ENCODE assay signal across 14 mouse cellular contexts in the genomic region with DNA sequence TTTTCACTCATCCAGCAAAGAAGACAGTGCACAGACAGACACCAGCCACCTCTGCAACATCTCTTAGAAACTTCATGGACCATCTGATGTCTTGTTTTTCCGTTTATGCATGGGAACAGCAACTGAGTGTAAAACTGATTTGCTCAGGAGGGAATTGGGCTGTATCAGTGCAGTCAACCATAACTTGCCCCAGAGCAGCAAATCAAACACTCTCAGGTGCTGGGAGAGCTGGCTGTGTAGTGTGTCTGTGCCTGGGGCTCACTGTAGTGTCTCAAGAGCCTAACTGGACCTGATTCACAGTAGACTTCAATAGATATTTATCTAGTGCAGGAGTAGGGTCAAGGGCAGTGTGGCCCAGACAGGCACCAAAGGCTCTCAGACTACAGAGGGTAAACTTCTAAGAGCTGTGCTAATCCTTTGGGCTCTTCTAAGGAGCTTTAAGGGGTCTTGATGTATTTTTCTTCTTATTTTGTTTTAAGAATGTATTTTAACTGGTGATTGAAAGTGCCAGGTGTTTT. TPM values are rescaled to one million over a fixed set of nuclear protein-coding genes. Genes with fewer than 3 reads are reported as not detected.
DNase-seq lines count a peak whose midpoint lies in the region; ATAC-seq and TF ChIP-seq lines count a peak whose summit lies in the region.
"Had no signal": no experiment of that assay in that cellular context is flagged by ENCODE, and none has a peak within 500 bp of the region (broad histone marks: within the 10 kb centered on the region; RNA-seq: fewer than 3 reads in every experiment).

No protein-coding gene starts in this region.

- H3K4me2 ChIP-seq in kidney, embryonic 14.5 days (replicated peaks; ENCODE audit: low read depth, low read length), result no peak overlapping the region
- H3K4me2 ChIP-seq in liver, embryonic 12.5 days, result no peak overlapping the region
- no peak overlapping the region for H3K4me2 ChIP-seq in lung, postnatal 0 days (replicated peaks; ENCODE audit: low read depth, low read length)
- H3K4me2 ChIP-seq: forebrain, embryonic 13.5 days; heart, embryonic 13.5 days had no signal

- no peaks in the 10 kb centered on the region for H3K36me3 ChIP-seq in kidney, embryonic 14.5 days (ENCODE audit: control insufficient read depth, insufficient read depth, low read length)
- H3K36me3 ChIP-seq in liver, embryonic 12.5 days, result no peaks in the 10 kb centered on the region
- no peaks in the 10 kb centered on the region for H3K36me3 ChIP-seq in lung, postnatal 0 days (ENCODE audit: insufficient read depth, low read length)
- H3K36me3 ChIP-seq: embryonic facial prominence, embryonic 10.5 days; heart, embryonic 13.5 days had no signal

- TF ChIP-seq CTCF in lung, postnatal 0 days (IDR thresholded peaks at IDR 0.05), result no peak

- H3K9ac ChIP-seq in kidney, embryonic 14.5 days (ENCODE audit: low read depth, low read length), result no peak overlapping the region
- no peak overlapping the region for H3K9ac ChIP-seq in liver, embryonic 12.5 days
- no peak overlapping the region for H3K9ac ChIP-seq in lung, postnatal 0 days (replicated peaks; ENCODE audit: low read depth)
- H3K9ac ChIP-seq: forebrain, embryonic 13.5 days; forebrain, postnatal 0 days; heart, embryonic 13.5 days had no signal

- ATAC-seq in kidney, embryonic 14.5 days (ENCODE audit: low FRiP score, low TSS enrichment), result peak; percentile 64
- no peak for ATAC-seq in liver, embryonic 12.5 days
- peak; percentile 30; the same call in 1 of the 2 replicates for ATAC-seq in lung, postnatal 0 days
- ATAC-seq: forebrain, embryonic 13.5 days; forebrain, postnatal 0 days had no signal

- H3K4me1 ChIP-seq in kidney, embryonic 14.5 days (ENCODE audit: control insufficient read depth, insufficient read depth, low read length), result peaks cover 7% of the 10 kb centered on the region; the same call in 1 of the 2 replicates
- H3K4me1 ChIP-seq in liver, embryonic 12.5 days, result no peaks in the 10 kb centered on the region
- no peaks in the 10 kb centered on the region for H3K4me1 ChIP-seq in lung, postnatal 0 days (ENCODE audit: insufficient read depth, low read depth, low read length)
- H3K4me1 ChIP-seq: forebrain, embryonic 13.5 days; heart, embryonic 13.5 days had no signal

- DNase-seq in kidney, postnatal 10 days, result no peak
- DNase-seq in liver, result no peak
- DNase-seq in lung, postnatal 0 days (ENCODE audit: low spot score), result no peak
- no peak for DNase-seq in lung, postnatal 10 days
- no peak for DNase-seq in layer of hippocampus, adult 9-10 months (ENCODE audit: low spot score)
- DNase-seq: cerebellum, adult 18-20 months; cerebellum, adult 9-11 months; cerebellum, postnatal 36 days had no signal

- no peak for TF ChIP-seq EP300 in lung, postnatal 0 days (IDR thresholded peaks at IDR 0.05)

- H3K27me3 ChIP-seq in kidney, embryonic 14.5 days (ENCODE audit: control insufficient read depth, insufficient read depth, low read length), result no peaks in the 10 kb centered on the region
- no peaks in the 10 kb centered on the region for H3K27me3 ChIP-seq in liver, embryonic 12.5 days (replicated peaks)
- no peaks in the 10 kb centered on the region for H3K27me3 ChIP-seq in lung, postnatal 0 days (replicated peaks; ENCODE audit: insufficient read depth, low read length)
- H3K27me3 ChIP-seq: forebrain, embryonic 13.5 days; heart, embryonic 13.5 days had no signal

- 19% methylated on average over 1 of the region's 1 CpGs for WGBS in kidney, embryonic 14.5 days
- 33% methylated on average over 1 of the region's 1 CpGs for WGBS in liver, embryonic 12.5 days (ENCODE audit: insufficient replicate concordance)
- WGBS in lung, postnatal 0 days, result 52% methylated on average over 1 of the region's 1 CpGs

- H3K4me3 ChIP-seq in kidney, embryonic 14.5 days (ENCODE audit: low read length), result no peak overlapping the region
- H3K4me3 ChIP-seq in liver, embryonic 12.5 days, result no peak overlapping the region
- no peak overlapping the region for H3K4me3 ChIP-seq in lung, postnatal 0 days (ENCODE audit: low read depth, low read length)
- H3K4me3 ChIP-seq: embryonic facial prominence, embryonic 10.5 days; forebrain, embryonic 13.5 days; heart, embryonic 13.5 days had no signal

- no peaks in the 10 kb centered on the region for H3K9me3 ChIP-seq in kidney, embryonic 14.5 days (ENCODE audit: control insufficient read depth, low read length)
- H3K9me3 ChIP-seq in liver, embryonic 12.5 days (replicated peaks), result no peaks in the 10 kb centered on the region
- no peaks in the 10 kb centered on the region for H3K9me3 ChIP-seq in lung, postnatal 0 days (ENCODE audit: low read length)
- H3K9me3 ChIP-seq: embryonic facial prominence, embryonic 10.5 days; forebrain, embryonic 13.5 days; heart, embryonic 13.5 days had no signal

- no peak overlapping the region for H3K27ac ChIP-seq in kidney, embryonic 14.5 days (ENCODE audit: low read depth, low read length)
- H3K27ac ChIP-seq in liver, embryonic 12.5 days, result 0 out of 2 replicates have a peak overlapping the region, but pooled peaks have one; percentile 26
- H3K27ac ChIP-seq in lung, postnatal 0 days (ENCODE audit: low read length), result no peak overlapping the region
- H3K27ac ChIP-seq: embryonic facial prominence, embryonic 10.5 days; forebrain, embryonic 13.5 days; heart, embryonic 13.5 days had no signal

RNA-seq across cellular contexts. Expression of a gene that starts 50.3 kb away (rescaled TPM):
- polyA plus RNA-seq in kidney, embryonic 14.5 days (2014; fragmentation: Nextera tagmentation; extraction: Ambion mirVana), result 6.0 and 8.1 TPM in 2 replicates
- 0.12 and 0.19 TPM in 2 replicates for polyA plus RNA-seq in liver, embryonic 12.5 days (2016; fragmentation: Nextera tagmentation; extraction: Ambion mirVana)
- polyA plus RNA-seq in lung, postnatal 0 days (2015; fragmentation: Nextera tagmentation; extraction: Ambion mirVana), result 2.5 TPM in 2 replicates
